Mouse (Mus musculus): Measurements from ENCODE around the gene B3gntl1. TPM values are rescaled to one million over a fixed set of nuclear protein-coding genes. Genes with fewer than 3 reads are reported as not detected.

B3gntl1 gene
- total RNA-seq (2014; fragmentation: Nextera tagmentation) (4.2 and 4.9 TPM in 2 replicates), total RNA-seq (2017) (7.4 and 8.0 TPM in 2 replicates), polyA plus RNA-seq (2012) (1.6 and 2.2 TPM in 2 replicates)

- peak within 1 kb of the TSS; percentile 95 for H3K4me3 ChIP-seq (ENCODE audit: low read depth, low read length)
- H3K4me1 ChIP-seq (ENCODE audit: insufficient read depth, low read depth, low read length) = peaks cover 17% of the 10 kb centered on the region
- H3K36me3 ChIP-seq (replicated peaks) = peaks cover 20% of the 10 kb centered on the region
- ATAC-seq (ENCODE audit: extremely low read depth, insufficient number of reproducible peaks, low FRiP score, poor library complexity, severe bottlenecking) = peak; percentile 99
- DNase-seq (ENCODE audit: low spot score) = peak; percentile 99
- TF ChIP-seq GATA1 (IDR thresholded peaks at IDR 0.05; ENCODE audit: borderline replicate concordance, low read length) = no peak
- no peak for TF ChIP-seq GATA2 (IDR thresholded peaks at IDR 0.05; ENCODE audit: borderline replicate concordance, low read depth, low read length)
- no peak; the same call in 1 of the 2 replicates for TF ChIP-seq POLR2AphosphoS5 (IDR thresholded peaks at IDR 0.05; ENCODE audit: insufficient replicate concordance, low read depth, low read length)
- no peak for TF ChIP-seq TAL1 (conservative IDR thresholded peaks at IDR 0.05; ENCODE audit: low read depth, low read length)
- no peak for TF ChIP-seq CTCF (IDR thresholded peaks at IDR 0.05; ENCODE audit: low read depth, low read length)
- no peaks in the 10 kb centered on the region for H3K27me3 ChIP-seq (ENCODE audit: insufficient read depth, low read length)
- H3K9me3 ChIP-seq (replicated peaks) = peaks cover 2% of the 10 kb centered on the region
Measured at GRCm38 (mm10) chr11:121672990-121673572, at the start of gene B3gntl1. Gene B3gntl1, minus strand, starts transcription at chr11:121673153.

- Histone ChIP-seq H3K4me1 (ENCODE audit: insufficient read depth, low read depth, low read length) (no peaks in the 10 kb centered on the region), H3K36me3 (replicated peaks) (no peaks in the 10 kb centered on the region), H3K4me3 (ENCODE audit: low read depth, low read length) (no peak overlapping the region), H3K27me3 (ENCODE audit: insufficient read depth, low read length) (peaks cover 5% of the 10 kb centered on the region; the same call in 1 of the 2 replicates), H3K9me3 (replicated peaks) (no peaks in the 10 kb centered on the region)
- ATAC-seq (ENCODE audit: extremely low read depth, insufficient number of reproducible peaks, low FRiP score, poor library complexity, severe bottlenecking) = no peak
- TF ChIP-seq GATA1 (IDR thresholded peaks at IDR 0.05; ENCODE audit: borderline replicate concordance, low read length) (no peak), POLR2AphosphoS5 (IDR thresholded peaks at IDR 0.05; ENCODE audit: insufficient replicate concordance, low read depth, low read length) (no peak), CTCF (IDR thresholded peaks at IDR 0.05; ENCODE audit: low read depth, low read length) (no peak), TAL1 (conservative IDR thresholded peaks at IDR 0.05; ENCODE audit: low read depth, low read length) (no peak), GATA2 (IDR thresholded peaks at IDR 0.05; ENCODE audit: borderline replicate concordance, low read depth, low read length) (no peak)
- no peak for DNase-seq (ENCODE audit: low spot score)
Measured at GRCm38 (mm10) chr11:121722434-121722833, 49.5 kb upstream of the B3gntl1 start.

GRCm38 (mm10) chr11:121720752-121721151, 47.8 kb upstream of the B3gntl1 start:
- ATAC-seq (ENCODE audit: extremely low read depth, insufficient number of reproducible peaks, low FRiP score, poor library complexity, severe bottlenecking) = no peak
- no peak for TF ChIP-seq GATA2 (IDR thresholded peaks at IDR 0.05; ENCODE audit: borderline replicate concordance, low read depth, low read length)
- H3K4me3 ChIP-seq (ENCODE audit: low read depth, low read length) = no peak overlapping the region
- peaks cover 5% of the 10 kb centered on the region; the same call in 1 of the 2 replicates for H3K27me3 ChIP-seq (ENCODE audit: insufficient read depth, low read length)
- no peaks in the 10 kb centered on the region for H3K36me3 ChIP-seq (replicated peaks)
- no peak for DNase-seq (ENCODE audit: low spot score)
- H3K4me1 ChIP-seq (ENCODE audit: insufficient read depth, low read depth, low read length) = no peaks in the 10 kb centered on the region
- no peaks in the 10 kb centered on the region for H3K9me3 ChIP-seq (replicated peaks)

DNA sequence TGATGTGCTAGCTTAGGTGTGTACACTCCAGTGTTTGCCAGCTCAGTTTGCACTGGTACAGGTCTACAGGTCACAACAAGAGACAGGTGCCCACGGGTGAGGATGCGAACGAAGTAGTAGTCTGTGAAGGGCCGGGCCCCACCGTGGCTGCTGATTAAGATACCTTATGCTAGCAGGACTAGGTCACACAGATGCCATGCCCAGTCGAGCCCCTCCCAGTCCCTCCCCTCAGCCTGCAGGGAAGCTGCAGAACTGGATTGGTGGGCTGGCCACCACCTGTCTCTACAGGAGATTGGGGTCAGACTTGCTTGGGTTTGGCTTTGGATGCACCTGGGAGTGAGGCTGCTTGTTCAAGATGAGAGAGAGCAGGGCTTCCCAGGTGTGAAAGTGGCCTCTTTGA, 44.8 kb upstream of the B3gntl1 start:
- DNase-seq (ENCODE audit: low spot score) = no peak
- Histone ChIP-seq H3K4me3 (ENCODE audit: low read depth, low read length) (no peak overlapping the region), H3K36me3 (replicated peaks) (no peaks in the 10 kb centered on the region), H3K9me3 (replicated peaks) (no peaks in the 10 kb centered on the region), H3K27me3 (ENCODE audit: insufficient read depth, low read length) (peaks cover 7% of the 10 kb centered on the region; the same call in 1 of the 2 replicates), H3K4me1 (ENCODE audit: insufficient read depth, low read depth, low read length) (no peaks in the 10 kb centered on the region)
- TF ChIP-seq TAL1 (conservative IDR thresholded peaks at IDR 0.05; ENCODE audit: low read depth, low read length) (no peak), GATA2 (IDR thresholded peaks at IDR 0.05; ENCODE audit: borderline replicate concordance, low read depth, low read length) (no peak), GATA1 (IDR thresholded peaks at IDR 0.05; ENCODE audit: borderline replicate concordance, low read length) (no peak), POLR2AphosphoS5 (IDR thresholded peaks at IDR 0.05; ENCODE audit: insufficient replicate concordance, low read depth, low read length) (no peak), CTCF (IDR thresholded peaks at IDR 0.05; ENCODE audit: low read depth, low read length) (no peak)
- no peak for ATAC-seq (ENCODE audit: extremely low read depth, insufficient number of reproducible peaks, low FRiP score, poor library complexity, severe bottlenecking)

GRCm38 (mm10) chr11:121714745-121715485, 42.0 kb upstream of the B3gntl1 start:
- TF ChIP-seq CTCF (IDR thresholded peaks at IDR 0.05; ENCODE audit: low read depth, low read length) = no peak
- no peak for TF ChIP-seq TAL1 (conservative IDR thresholded peaks at IDR 0.05; ENCODE audit: low read depth, low read length)
- no peak for TF ChIP-seq GATA2 (IDR thresholded peaks at IDR 0.05; ENCODE audit: borderline replicate concordance, low read depth, low read length)
- no peak for TF ChIP-seq GATA1 (IDR thresholded peaks at IDR 0.05; ENCODE audit: borderline replicate concordance, low read length)
- no peak for TF ChIP-seq POLR2AphosphoS5 (IDR thresholded peaks at IDR 0.05; ENCODE audit: insufficient replicate concordance, low read depth, low read length)
- H3K9me3 ChIP-seq (replicated peaks) = no peaks in the 10 kb centered on the region
- H3K4me3 ChIP-seq (ENCODE audit: low read depth, low read length) = no peak overlapping the region
- no peaks in the 10 kb centered on the region for H3K4me1 ChIP-seq (ENCODE audit: insufficient read depth, low read depth, low read length)
- DNase-seq (ENCODE audit: low spot score) (no peak), ATAC-seq (ENCODE audit: extremely low read depth, insufficient number of reproducible peaks, low FRiP score, poor library complexity, severe bottlenecking) (no peak)
- H3K27me3 ChIP-seq (ENCODE audit: insufficient read depth, low read length) = peaks cover 2% of the 10 kb centered on the region; the same call in 1 of the 2 replicates
- H3K36me3 ChIP-seq (replicated peaks) = no peaks in the 10 kb centered on the region

DNA sequence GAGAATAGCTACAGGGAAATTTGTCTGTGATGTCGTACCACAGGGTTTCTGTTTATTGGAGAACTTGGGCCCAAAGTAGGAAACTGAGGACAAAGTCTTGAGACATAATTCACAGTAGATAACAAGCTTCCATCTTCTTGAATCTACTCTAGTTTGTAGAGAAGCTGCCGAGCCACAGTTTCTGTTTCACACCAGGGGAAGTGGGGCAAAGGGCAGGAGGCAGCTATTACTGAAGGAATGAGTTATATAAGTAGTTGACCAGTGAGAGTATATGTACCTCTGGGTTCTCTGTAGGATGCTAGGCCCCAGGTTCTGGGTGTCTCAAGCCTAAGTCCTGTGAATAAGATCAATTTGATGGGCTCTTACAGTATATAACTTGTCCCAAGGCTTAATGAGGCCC, 40.6 kb upstream of the B3gntl1 start:
- ATAC-seq (ENCODE audit: extremely low read depth, insufficient number of reproducible peaks, low FRiP score, poor library complexity, severe bottlenecking) (no peak), DNase-seq (ENCODE audit: low spot score) (no peak)
- H3K36me3 ChIP-seq (replicated peaks) = no peaks in the 10 kb centered on the region
- TF ChIP-seq CTCF (IDR thresholded peaks at IDR 0.05; ENCODE audit: low read depth, low read length) = no peak
- TF ChIP-seq GATA2 (IDR thresholded peaks at IDR 0.05; ENCODE audit: borderline replicate concordance, low read depth, low read length) = no peak
- no peak for TF ChIP-seq POLR2AphosphoS5 (IDR thresholded peaks at IDR 0.05; ENCODE audit: insufficient replicate concordance, low read depth, low read length)
- no peak for TF ChIP-seq GATA1 (IDR thresholded peaks at IDR 0.05; ENCODE audit: borderline replicate concordance, low read length)
- TF ChIP-seq TAL1 (conservative IDR thresholded peaks at IDR 0.05; ENCODE audit: low read depth, low read length) = no peak
- no peak overlapping the region for H3K4me3 ChIP-seq (ENCODE audit: low read depth, low read length)
- no peaks in the 10 kb centered on the region for H3K4me1 ChIP-seq (ENCODE audit: insufficient read depth, low read depth, low read length)
- H3K9me3 ChIP-seq (replicated peaks) = no peaks in the 10 kb centered on the region
- peaks cover 2% of the 10 kb centered on the region; the same call in 1 of the 2 replicates for H3K27me3 ChIP-seq (ENCODE audit: insufficient read depth, low read length)

Data from G1E (cell line).